Mouse (Mus musculus) lung, embryonic 16.5 days (tissue): ENCODE results near the gene Rdh16. TPM values are rescaled to one million over a fixed set of nuclear protein-coding genes. Genes with fewer than 3 reads are reported as not detected.
"Not testable (repeated sequence)": the region's sequence is repeated elsewhere in the genome, so short reads cannot be mapped to it uniquely, and the experiment has no call there.

Experiments
- ATAC-seq: fragments of 200-750 bp; cut with Nextera tagmentation; 2 replicates; pipeline ENCODE4 v1.8.0; 2017; ENCODE audit warnings: low read depth, mild to moderate bottlenecking, moderate library complexity
- H3K27ac ChIP-seq: fragments of 300-500 bp; sonication (generic); 2 replicates; pipeline ENCODE4 v1.5.1; 2014; ENCODE audit warnings: mild to moderate bottlenecking, control low read depth, low read length
- H3K27me3 ChIP-seq: fragments of 300-500 bp; sonication (generic); 2 replicates; pipeline ENCODE4 v1.6.1; 2014; ENCODE audit warnings: low read depth, low read length, mixed read lengths; ENCODE audit not compliant: control insufficient read depth, insufficient read depth
- H3K36me3 ChIP-seq: fragments of 300-500 bp; sonication (generic); 2 replicates; pipeline ENCODE4 v1.6.1; 2014; ENCODE audit warnings: low read length; ENCODE audit not compliant: control insufficient read depth, insufficient read depth
- H3K4me1 ChIP-seq: fragments of 300-500 bp; sonication (generic); replicated peaks from 2 replicates; pipeline ENCODE4 v1.6.1; 2014; ENCODE audit warnings: low read length, mixed read lengths; ENCODE audit not compliant: control insufficient read depth, insufficient read depth
- H3K4me2 ChIP-seq: fragments of 300-500 bp; sonication (generic); 2 replicates; pipeline ENCODE4 v1.6.1; 2014; ENCODE audit warnings: low read depth, low read length, control low read depth
- H3K4me3 ChIP-seq: fragments of 300-500 bp; sonication (generic); 2 replicates; pipeline ENCODE4 v1.5.1; 2014; ENCODE audit warnings: mild to moderate bottlenecking, low read length, control low read depth
- H3K9ac ChIP-seq: fragments of 300-500 bp; sonication (generic); 2 replicates; pipeline ENCODE4 v1.6.1; 2014; ENCODE audit warnings: low read length, control low read depth
- H3K9me3 ChIP-seq: fragments of 300-500 bp; sonication (generic); 2 replicates; pipeline ENCODE4 v1.6.1; 2016; ENCODE audit warnings: low read length; ENCODE audit not compliant: control insufficient read depth
- WGBS: fragments of 180-500 bp; shearing (Covaris S2); extraction: QIAGEN DNeasy Blood & Tissue Kit; methylation state at CpG from one replicate; pipeline ENCODE4 v1.1.7; 2014; 5-methylcytosine and 5-hydroxymethylcytosine counted together
- polyA plus RNA-seq: library from polyadenylated mRNA; unstranded; fragments of >200 nt; fragmentation: Nextera tagmentation; extraction: Ambion mirVana; gene quantifications from 2 replicates; pipeline ENCODE4 v1.2.1, GENCODE M21; 2015

Gene Rdh16
- polyA plus RNA-seq, 1 experiment from 2014 or later = not detected

- no peak overlapping the region for H3K4me2 ChIP-seq
- H3K9me3 ChIP-seq = no peaks in the 10 kb centered on the region
- H3K36me3 ChIP-seq = no peaks in the 10 kb centered on the region
- no peaks in the 10 kb centered on the region for H3K27me3 ChIP-seq
- WGBS = 52% methylated on average over 1 of the region's 1 CpGs
- no peaks in the 10 kb centered on the region for H3K4me1 ChIP-seq
- ATAC-seq = no peak
- no peak overlapping the region for H3K9ac ChIP-seq
- no peak overlapping the region for H3K27ac ChIP-seq
- H3K4me3 ChIP-seq = no peak overlapping the region
Measured at GRCm38 (mm10) chr10:127766564-127766963, 34.4 kb upstream of the Rdh16 start.

- Histone ChIP-seq H3K36me3 (no peaks in the 10 kb centered on the region), H3K4me3 (no peak within 1 kb of the TSS), H3K4me1 (no peaks in the 10 kb centered on the region), H3K9ac (no peak within 1 kb of the TSS), H3K4me2 (no peak within 1 kb of the TSS), H3K27me3 (no peaks in the 10 kb centered on the region), H3K9me3 (no peaks in the 10 kb centered on the region), H3K27ac (no peak within 1 kb of the TSS)
- no peak for ATAC-seq
- WGBS = 49% methylated on average over 2 of the region's 2 CpGs
Measured at GRCm38 (mm10) chr10:127776011-127776410, 24.9 kb upstream of the Rdh16 start, which contains the start of gene Rdh9. Gene Rdh9 (plus strand): TSS chr10:127776386.

GRCm38 (mm10) chr10:127782321-127782720, 18.6 kb upstream of the Rdh16 start:
- not testable (repeated sequence) for ATAC-seq, H3K4me3 ChIP-seq, H3K9ac ChIP-seq, H3K27ac ChIP-seq, H3K9me3 ChIP-seq, H3K4me1 ChIP-seq, H3K27me3 ChIP-seq, H3K36me3 ChIP-seq, H3K4me2 ChIP-seq
- 94% methylated on average over 17 of the region's 17 CpGs for WGBS

- H3K4me3 ChIP-seq, H3K27me3 ChIP-seq, H3K4me1 ChIP-seq, H3K27ac ChIP-seq, H3K9me3 ChIP-seq, ATAC-seq, H3K36me3 ChIP-seq, H3K9ac ChIP-seq, H3K4me2 ChIP-seq: not testable (repeated sequence)
- 66% methylated on average over 1 of the region's 1 CpGs for WGBS
Measured at GRCm38 (mm10) chr10:127785411-127785810, 15.5 kb upstream of the Rdh16 start.

- 67% methylated on average over 1 of the region's 1 CpGs for WGBS
- no peaks in the 10 kb centered on the region for H3K27me3 ChIP-seq
- ATAC-seq = no peak
- H3K4me1 ChIP-seq = no peaks in the 10 kb centered on the region
- H3K4me3 ChIP-seq = no peak overlapping the region
- H3K27ac ChIP-seq = no peak overlapping the region
- H3K9me3 ChIP-seq = no peaks in the 10 kb centered on the region
- H3K36me3 ChIP-seq = no peaks in the 10 kb centered on the region
- H3K4me2 ChIP-seq = no peak overlapping the region
- no peak overlapping the region for H3K9ac ChIP-seq
Measured at GRCm38 (mm10) chr10:127799295-127799694, 1.7 kb upstream of the Rdh16 start.

- Histone ChIP-seq H3K4me2 (no peak overlapping the region), H3K9me3 (no peaks in the 10 kb centered on the region), H3K27me3 (no peaks in the 10 kb centered on the region), H3K9ac (no peak overlapping the region), H3K4me3 (no peak overlapping the region), H3K27ac (no peak overlapping the region), H3K4me1 (no peaks in the 10 kb centered on the region), H3K36me3 (no peaks in the 10 kb centered on the region)
- ATAC-seq = no peak
- WGBS = 67% methylated on average over 2 of the region's 2 CpGs
Measured at GRCm38 (mm10) chr10:127801612-127802011, 660 bp downstream of the Rdh16 start.

GRCm38 (mm10) chr10:127802236-127802635, 1.3 kb downstream of the Rdh16 start:
- H3K4me1 ChIP-seq = no peaks in the 10 kb centered on the region
- H3K9me3 ChIP-seq = no peaks in the 10 kb centered on the region
- H3K27ac ChIP-seq = no peak overlapping the region
- no peak overlapping the region for H3K9ac ChIP-seq
- no peak for ATAC-seq
- no peak overlapping the region for H3K4me3 ChIP-seq
- no peaks in the 10 kb centered on the region for H3K27me3 ChIP-seq
- no peak overlapping the region for H3K4me2 ChIP-seq
- WGBS = 74% methylated on average over 5 of the region's 5 CpGs
- H3K36me3 ChIP-seq = no peaks in the 10 kb centered on the region

- 57% methylated on average over 7 of the region's 7 CpGs for WGBS
- ATAC-seq = no peak
- Histone ChIP-seq H3K4me3 (no peak overlapping the region), H3K27ac (no peak overlapping the region), H3K4me1 (no peaks in the 10 kb centered on the region), H3K9ac (no peak overlapping the region), H3K4me2 (no peak overlapping the region), H3K36me3 (no peaks in the 10 kb centered on the region), H3K27me3 (no peaks in the 10 kb centered on the region), H3K9me3 (no peaks in the 10 kb centered on the region)
Measured at GRCm38 (mm10) chr10:127804416-127804815, 3.5 kb downstream of the Rdh16 start.

- Histone ChIP-seq H3K27ac (no peak overlapping the region), H3K27me3 (no peaks in the 10 kb centered on the region), H3K4me3 (no peak overlapping the region), H3K9me3 (peaks cover 2% of the 10 kb centered on the region; the same call in 1 of the 2 replicates), H3K9ac (no peak overlapping the region), H3K36me3 (no peaks in the 10 kb centered on the region), H3K4me1 (no peaks in the 10 kb centered on the region), H3K4me2 (no peak overlapping the region)
- ATAC-seq = no peak
Measured at GRCm38 (mm10) chr10:127815888-127816287, 14.9 kb downstream of the Rdh16 start.

GRCm38 (mm10) chr10:127817268-127817910, 16.4 kb downstream of the Rdh16 start:
- ATAC-seq, H3K9me3 ChIP-seq, H3K9ac ChIP-seq, H3K27ac ChIP-seq, H3K4me2 ChIP-seq, H3K4me3 ChIP-seq, H3K27me3 ChIP-seq, H3K4me1 ChIP-seq, H3K36me3 ChIP-seq: not testable (repeated sequence)
- WGBS = 67% methylated on average over 4 of the region's 4 CpGs
